Mouse (Mus musculus) frontal cortex, postnatal 14 days (tissue): ENCODE results near the gene Mcf2.
A peak's percentile ranks its signal among the peaks of the same experiment; 100 is the strongest.

ENCODE experiments used
- DNase-seq, 2 experiments: peaks; one replicate each; pipeline ENCODE4 v3.0.0; 2022; ENCODE audit warnings: low spot score in 2 of 2

Mcf2 gene

DNA sequence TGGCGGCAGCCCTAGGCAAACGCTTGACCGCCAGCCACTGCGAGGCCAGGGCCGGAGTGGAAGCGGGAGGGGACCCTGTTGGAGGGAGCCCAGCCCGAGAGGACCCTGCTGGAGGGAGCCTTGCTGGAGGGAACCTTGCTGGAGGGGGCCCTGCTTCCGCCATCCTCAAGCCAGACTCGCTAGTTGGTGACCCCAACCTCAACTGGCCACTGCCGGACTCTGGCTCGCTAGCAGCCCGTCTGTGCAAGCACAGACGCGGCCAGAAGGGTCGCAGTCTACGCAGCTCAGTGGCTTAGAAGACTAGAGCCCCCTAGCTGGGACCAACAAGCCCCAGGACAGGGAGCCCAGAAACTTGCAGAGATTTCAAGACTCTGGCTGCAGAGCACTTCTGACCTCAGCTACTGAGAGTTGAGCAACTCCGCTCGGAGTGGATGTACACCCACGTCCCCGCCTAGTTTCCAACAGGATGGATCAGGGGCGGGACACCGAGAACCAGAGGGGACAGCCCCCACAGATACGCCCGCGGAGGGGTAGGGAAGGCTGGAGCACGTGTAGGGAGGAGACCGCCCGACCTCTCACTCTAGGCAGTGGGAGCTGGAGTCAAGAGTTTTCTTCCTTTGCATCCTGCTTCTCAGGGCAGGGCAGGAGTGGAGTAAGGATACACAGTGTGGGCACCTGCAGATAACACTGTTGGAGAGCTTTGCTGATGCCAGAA, at the start of gene Mcf2:
Gene Mcf2 (minus strand): TSS at position 346 of the 715 bp plus-strand sequence.
- DNase-seq, result no peak

GRCm38 (mm10) chrX:60187726-60188125, 8.8 kb upstream of the Mcf2 start:
- DNase-seq, result no peak

DNA sequence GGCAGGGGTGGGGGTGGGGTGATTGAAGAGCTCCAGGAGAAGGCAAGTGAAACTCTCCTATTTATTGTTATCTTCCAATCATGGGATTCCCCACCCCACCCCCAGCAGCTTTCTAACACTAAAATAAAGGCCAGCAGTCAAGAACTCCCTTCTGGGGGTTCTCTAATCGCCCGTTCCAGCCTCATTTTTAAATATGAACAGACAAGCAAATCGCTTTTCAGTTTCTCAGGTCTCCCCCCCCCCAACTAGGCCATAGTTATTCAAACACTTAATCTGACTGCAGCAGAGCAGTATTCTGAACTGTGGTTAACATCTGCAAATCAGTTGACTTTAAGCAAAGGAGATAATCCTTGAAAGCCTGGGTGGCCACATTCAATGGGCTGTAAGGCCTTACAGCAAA, 3.7 kb upstream of the Mcf2 start:
- no peak for DNase-seq

- no peak for DNase-seq
Measured at GRCm38 (mm10) chrX:60178025-60178743, 705 bp downstream of the Mcf2 start.

DNA sequence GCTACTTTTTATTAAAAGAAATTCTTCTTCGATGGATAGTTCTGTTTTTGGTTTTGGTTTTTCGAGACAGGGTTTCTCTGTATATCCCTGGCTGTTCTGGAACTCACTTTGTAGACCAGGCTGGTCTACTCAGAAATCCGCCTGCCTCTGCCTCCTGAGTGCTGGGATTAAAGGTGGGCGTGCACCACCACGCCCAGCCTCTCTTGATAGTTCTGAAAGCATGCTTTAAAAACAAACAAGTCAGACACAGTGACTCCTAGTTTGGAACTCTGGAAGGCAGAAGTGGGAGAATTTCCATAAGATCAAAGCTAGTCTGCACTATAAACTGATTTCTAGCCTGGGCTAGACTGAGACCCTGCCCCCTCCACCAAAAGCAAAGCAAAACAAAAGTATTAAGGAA, 8.8 kb downstream of the Mcf2 start:
- no peak for DNase-seq

- no peak for DNase-seq
Measured at GRCm38 (mm10) chrX:60169511-60169910, 9.4 kb downstream of the Mcf2 start.

GRCm38 (mm10) chrX:60168796-60169195, 10.1 kb downstream of the Mcf2 start:
- no peak for DNase-seq

DNA sequence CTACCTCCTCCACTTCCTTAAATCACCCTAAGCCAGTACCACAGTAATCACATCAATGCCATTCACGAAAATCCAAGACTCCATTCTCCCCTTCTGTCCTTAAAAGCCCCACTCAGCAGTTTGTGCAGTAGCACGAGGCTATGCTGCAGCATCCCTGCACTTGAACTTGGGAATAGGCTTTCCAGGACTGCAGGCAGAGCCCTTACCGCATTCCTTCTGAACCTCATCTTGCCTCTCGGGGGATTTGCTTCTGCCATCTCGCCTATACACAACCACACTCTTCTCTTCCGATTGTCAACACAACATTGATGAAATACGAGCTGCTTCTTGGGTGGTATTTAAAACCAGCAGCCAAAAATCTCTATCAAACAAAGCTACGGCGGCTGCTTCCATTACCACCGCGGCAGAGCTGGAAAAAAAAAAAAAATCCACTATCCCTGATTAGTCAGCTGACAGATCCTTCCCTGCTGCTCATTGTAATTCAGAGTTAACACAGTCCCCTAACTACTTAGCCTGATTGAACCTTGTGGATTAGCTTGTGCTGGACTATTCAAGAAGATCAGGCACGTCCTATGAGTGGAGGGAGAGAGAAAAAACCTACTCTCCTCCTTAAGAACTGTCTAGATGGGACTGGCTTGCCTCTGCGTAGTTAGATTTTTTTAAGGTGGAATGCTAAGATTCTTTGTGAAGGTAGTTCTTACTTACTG, 31.5 kb downstream of the Mcf2 start:
- peak; percentile 3 to 5 for DNase-seq

DNA sequence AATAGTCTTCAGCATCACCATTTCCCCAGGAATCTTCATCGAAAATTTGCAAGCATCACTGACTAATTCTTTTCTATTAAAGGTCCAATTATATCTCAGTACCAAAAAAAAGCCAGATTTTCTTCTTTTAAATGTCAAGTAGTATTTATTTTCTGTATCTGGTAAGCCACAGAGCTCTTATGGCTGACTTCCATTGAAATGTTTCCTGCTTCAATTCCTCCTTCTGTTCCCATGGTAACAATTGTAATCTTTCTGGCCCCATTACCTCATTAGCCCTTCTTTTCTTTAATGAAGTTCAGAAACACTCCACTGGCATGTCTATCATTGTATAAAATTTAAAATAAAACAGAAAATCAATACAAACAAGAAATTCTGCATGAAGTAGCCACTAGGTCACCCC, 103.5 kb downstream of the Mcf2 start:
- no peak for DNase-seq

DNA sequence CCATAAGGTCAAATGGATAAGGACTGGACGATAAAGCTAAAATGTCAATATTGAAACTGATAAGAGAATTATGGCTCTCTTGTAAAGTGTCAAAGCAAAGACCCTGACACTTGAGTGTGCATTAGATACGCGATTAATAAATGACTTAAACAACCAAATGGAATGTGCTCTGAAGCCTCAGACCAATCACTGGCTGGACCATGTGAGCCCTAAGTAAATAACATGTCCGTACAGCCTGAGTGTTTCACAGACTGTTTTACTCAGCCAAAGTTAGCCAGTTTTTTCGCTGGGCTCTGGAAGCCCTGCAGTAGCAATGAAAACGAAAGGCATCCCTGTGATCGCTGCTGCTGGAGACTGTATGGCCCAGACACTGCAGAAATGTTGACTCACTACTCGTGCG, 123.7 kb downstream of the Mcf2 start:
- no peak for DNase-seq

- DNase-seq, result no peak
Measured at GRCm38 (mm10) chrX:60054745-60055144, 124.1 kb downstream of the Mcf2 start.

DNA sequence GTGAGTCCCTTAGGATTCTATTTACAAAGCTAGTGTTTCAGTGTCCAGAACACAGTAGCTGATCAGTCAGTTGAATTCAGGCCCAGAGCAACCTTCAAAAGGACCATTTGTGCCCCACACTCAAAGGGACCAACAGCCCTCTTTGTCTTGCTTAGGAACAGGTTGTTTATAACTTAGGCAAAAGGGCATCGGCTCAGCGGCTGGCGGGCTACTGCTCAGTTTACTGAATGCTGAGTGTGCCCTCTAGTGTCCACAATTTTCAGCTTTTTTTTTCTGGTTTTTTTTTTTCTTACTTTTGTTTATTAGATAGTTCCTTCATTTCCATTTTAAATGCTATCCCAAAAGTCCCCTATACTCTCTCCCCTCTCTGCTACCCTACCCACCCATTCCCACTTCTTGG, 152.2 kb downstream of the Mcf2 start:
- DNase-seq, result peak; percentile 5 to 7

GRCm38 (mm10) chrX:60021595-60021994, 157.3 kb downstream of the Mcf2 start:
- DNase-seq, result no peak

- DNase-seq, result no peak
Measured at GRCm38 (mm10) chrX:60021007-60021406, 157.9 kb downstream of the Mcf2 start.

GRCm38 (mm10) chrX:60014588-60014987, 164.3 kb downstream of the Mcf2 start:
- no peak for DNase-seq

- DNase-seq, result peak in 1 of 2 experiments; percentile 5
Measured at GRCm38 (mm10) chrX:60013084-60013676, 165.7 kb downstream of the Mcf2 start.
